ENCODE assay signal across 9 mouse cellular contexts in the genomic region with DNA sequence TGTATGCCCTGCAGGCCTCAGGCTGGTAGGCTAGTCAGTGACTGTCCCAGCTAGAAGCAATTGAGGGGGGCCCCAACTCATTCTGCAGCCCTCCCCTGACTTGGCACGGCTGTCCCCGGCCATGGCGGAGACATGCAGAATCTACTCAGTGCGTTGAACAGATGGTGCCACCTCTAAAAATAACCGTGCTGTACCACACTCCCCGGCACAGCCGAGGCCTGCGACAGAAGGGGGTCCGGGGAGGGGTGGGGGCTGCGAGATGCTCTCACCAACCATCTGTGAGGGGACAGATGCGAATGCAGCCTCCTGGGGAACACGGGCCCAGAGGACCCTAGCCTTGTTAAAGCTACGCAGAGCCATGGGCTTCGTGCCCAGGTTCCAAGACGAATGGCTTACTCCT.
DNase-seq lines count a peak whose midpoint lies in the region; ATAC-seq lines count a peak whose summit lies in the region.
"Had no signal": no experiment of that assay in that cellular context is flagged by ENCODE, and none has a peak within 500 bp of the region (broad histone marks: within the 10 kb centered on the region; RNA-seq: fewer than 3 reads in every experiment).

No protein-coding gene starts in this region.

- intact Hi-C loops in left cerebral cortex, postnatal 10 days (cut with DNase I): no loop called here

- peak overlapping the region; percentile 72 for H3K27ac ChIP-seq in hindbrain, embryonic 13.5 days
- H3K27ac ChIP-seq: liver, embryonic 14.5 days had no signal

- H3K9ac ChIP-seq in hindbrain, embryonic 13.5 days: no peak overlapping the region
- H3K9ac ChIP-seq: liver, embryonic 14.5 days had no signal

- no peaks in the 10 kb centered on the region for H3K27me3 ChIP-seq in hindbrain, embryonic 13.5 days

- no peak overlapping the region for H3K4me2 ChIP-seq in hindbrain, embryonic 13.5 days

- H3K4me1 ChIP-seq in hindbrain, embryonic 13.5 days (replicated peaks): peaks cover 76% of the 10 kb centered on the region

- no peaks in the 10 kb centered on the region for H3K9me3 ChIP-seq in hindbrain, embryonic 13.5 days

- no peak overlapping the region for H3K4me3 ChIP-seq in hindbrain, embryonic 13.5 days

- peak; percentile 65 for ATAC-seq in hindbrain, embryonic 13.5 days (ENCODE audit: low FRiP score)
- ATAC-seq in erythroid progenitor cell, adult 5-6 weeks (replicated peaks; ENCODE audit: low FRiP score, poor library complexity, severe bottlenecking): no peak

- 48% methylated on average over 15 of the region's 15 CpGs for WGBS in hindbrain, embryonic 13.5 days

- no peaks in the 10 kb centered on the region for H3K36me3 ChIP-seq in hindbrain, embryonic 13.5 days

- peak; percentile 18 for DNase-seq in retina, adult 2 months (ENCODE audit: low read depth, low spot score)
- DNase-seq in retina, embryonic 14.5 days (ENCODE audit: low spot score): no peak
- peak; percentile 78 to 87 for DNase-seq in left cerebral cortex, postnatal 10 days (ENCODE audit: extremely low spot score in 1 of 2, low spot score in 2 of 2)
- DNase-seq in telencephalon, adult 2 months (ENCODE audit: low read depth, low spot score): peak; percentile 91
- no peak for DNase-seq in embryo, embryonic 10 days (ENCODE audit: low spot score)
- DNase-seq in urinary bladder, adult 2 months (ENCODE audit: low spot score): no peak

Comparison
In these comparisons a context has a peak if more than half of its experiments do, and no peak if none do; other contexts are left out.
1. DNase-seq: peak in retina, adult 2 months (single experiment), left cerebral cortex, postnatal 10 days (2 of 2) and telencephalon, adult 2 months (single experiment); none in retina, embryonic 14.5 days (single experiment), embryo, embryonic 10 days (single experiment) and urinary bladder, adult 2 months (single experiment).